Mouse (Mus musculus): ENCODE measurements around the gene Trp63.
"Not testable (repeated sequence)": the region's sequence is repeated elsewhere in the genome, so short reads cannot be mapped to it uniquely, and the experiment has no call there.

Gene Trp63

GRCm38 (mm10) chr16:25683531-25684248 is at the start of gene Trp63:
Gene Trp63 (plus strand): TSS chr16:25683763.
- DNase-seq (ENCODE audit: low spot score): no peak

DNA sequence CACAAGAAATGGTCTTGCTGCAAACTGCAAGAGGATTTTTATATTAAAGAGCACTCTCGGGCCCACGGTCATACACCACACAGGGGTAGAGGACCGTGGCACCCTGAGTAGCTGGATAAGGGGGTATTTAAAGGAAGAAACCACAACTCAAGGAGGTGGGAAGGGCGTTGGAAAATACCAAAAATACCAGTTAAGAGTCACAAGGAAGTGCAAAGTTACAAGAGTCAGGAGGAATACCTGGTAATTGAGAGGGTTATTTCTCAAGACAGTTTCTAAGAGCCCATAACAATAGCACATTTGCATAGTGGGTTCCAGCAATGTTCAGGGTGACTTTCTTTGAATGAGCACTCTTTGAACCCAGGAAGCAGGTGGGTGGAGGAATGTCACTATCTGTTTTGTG is 38.8 kb upstream of the Trp63 start:
- not testable (repeated sequence) for DNase-seq (ENCODE audit: low spot score)

DNA sequence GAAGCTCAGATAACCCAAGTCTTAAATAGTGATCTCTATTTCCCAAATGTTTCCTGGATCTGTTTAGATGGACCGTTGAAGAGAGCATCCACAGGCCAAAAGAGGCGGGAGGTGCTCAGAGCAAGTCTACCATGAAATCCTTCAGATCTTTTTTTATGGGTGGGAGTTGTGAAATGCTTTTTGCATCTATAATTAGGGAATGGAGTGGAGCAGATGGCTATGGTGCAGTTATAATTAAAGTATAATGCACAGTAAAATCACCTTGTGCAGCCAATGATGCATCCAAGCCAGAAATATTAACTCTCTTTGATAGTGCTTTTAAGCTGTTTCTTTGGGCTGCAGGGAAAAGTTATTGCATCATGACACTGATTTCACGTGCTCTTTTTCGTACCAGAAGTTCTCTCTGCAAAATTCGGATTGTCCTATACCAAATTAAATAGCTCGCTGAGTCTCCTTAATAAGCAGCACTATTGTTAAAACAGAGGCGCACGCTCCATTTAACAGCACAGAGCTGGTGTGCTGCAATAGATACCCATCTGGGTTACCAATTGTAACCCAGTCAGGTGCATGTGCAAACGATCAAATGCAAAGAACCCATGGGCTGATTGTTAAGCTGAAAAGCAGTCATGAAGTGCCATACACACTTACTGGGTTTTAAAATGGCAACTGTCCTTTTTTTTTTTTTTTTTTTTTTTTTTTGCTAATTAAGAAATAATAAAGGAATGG is 22.9 kb upstream of the Trp63 start:
- no peak for DNase-seq (ENCODE audit: low spot score)

DNA sequence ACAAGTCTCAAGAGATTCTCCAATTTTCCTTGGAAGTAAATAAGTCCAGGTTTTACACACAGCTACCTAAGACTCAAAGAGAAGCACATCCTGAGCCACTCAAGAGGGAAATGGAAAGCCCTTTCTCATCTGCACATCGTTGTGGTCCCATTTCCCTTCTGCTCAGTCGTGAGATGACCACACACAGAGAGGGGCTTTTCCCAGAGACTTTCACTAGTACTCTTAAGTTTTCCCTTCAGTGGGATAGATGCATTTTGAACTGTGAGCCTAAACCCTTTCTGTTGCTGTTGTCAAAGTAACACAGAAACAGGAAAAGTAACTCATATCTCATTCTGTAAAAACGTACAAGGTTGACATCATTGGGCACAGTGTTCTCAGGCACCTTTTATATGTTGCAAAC is 20.4 kb upstream of the Trp63 start:
- no peak for DNase-seq (ENCODE audit: low spot score)

- DNase-seq (ENCODE audit: low spot score): no peak
Observed at GRCm38 (mm10) chr16:25673861-25674440, 9.6 kb upstream of the Trp63 start.

DNA sequence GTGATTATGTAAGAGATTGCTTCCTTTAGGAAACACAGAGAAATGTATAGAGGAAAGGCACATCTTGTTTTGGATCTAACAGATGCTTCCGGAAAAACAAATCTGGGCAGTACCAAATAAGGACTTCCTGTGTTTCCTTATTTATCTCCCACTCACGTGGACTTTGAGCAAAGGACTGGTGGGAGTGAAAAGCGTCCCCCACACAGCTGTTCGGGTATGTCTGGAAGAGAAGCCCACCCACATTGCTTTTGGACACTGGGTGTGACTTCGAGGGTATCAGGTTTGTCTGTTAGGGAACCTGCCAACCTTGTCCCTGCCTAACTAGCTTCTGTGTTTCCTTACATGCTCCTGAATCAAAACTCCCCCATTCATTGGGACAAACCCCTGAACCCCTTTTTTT is 3.2 kb upstream of the Trp63 start:
- no peak for DNase-seq (ENCODE audit: low spot score)

GRCm38 (mm10) chr16:25682533-25682932 is 1.0 kb upstream of the Trp63 start:
- no peak for DNase-seq (ENCODE audit: low spot score)

- DNase-seq (ENCODE audit: low spot score): no peak
Observed at GRCm38 (mm10) chr16:25684572-25684971, 1.0 kb downstream of the Trp63 start.

DNA sequence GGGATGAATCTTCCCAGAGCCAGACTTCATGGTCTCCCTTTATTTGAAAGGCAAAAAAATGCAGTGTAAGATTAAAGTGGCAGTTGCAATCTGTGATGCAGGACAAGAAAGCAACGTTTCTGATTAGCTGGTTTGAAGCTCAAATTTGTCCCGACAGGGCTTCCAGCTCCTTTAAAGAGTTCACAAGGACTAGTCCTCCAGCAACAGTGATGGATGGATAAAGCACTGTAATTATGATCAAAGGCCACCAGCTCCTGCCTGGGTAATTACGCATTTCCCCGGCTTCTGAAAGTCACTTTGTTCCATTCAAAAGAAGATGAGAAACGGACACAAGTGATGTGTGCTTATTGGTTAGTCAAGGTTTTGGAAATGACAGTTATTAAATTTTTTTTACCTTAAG is 7.0 kb downstream of the Trp63 start:
- DNase-seq (ENCODE audit: low spot score): no peak

GRCm38 (mm10) chr16:25701252-25701651 is 17.7 kb downstream of the Trp63 start:
- no peak for DNase-seq (ENCODE audit: low spot score)

DNA sequence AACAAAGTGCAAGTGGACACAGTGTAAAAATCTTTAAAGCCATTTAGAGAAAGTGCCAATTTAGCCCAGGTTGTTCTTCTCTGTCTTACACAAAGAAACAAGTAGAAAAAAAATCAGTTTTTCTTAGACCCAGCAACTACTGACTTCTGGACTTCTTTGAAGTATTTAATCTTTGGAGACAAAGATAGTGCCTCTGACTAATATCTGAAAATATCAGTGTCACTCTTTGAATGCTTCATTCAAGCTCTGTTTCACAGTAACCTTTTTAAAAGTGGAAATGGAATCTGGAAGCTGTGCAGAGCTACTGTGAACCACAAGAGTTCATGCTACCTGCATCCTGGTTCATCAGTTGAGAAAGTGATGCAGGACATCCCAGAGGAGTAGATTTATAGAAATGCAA is 22.7 kb downstream of the Trp63 start:
- no peak for DNase-seq (ENCODE audit: low spot score)

- no peak for DNase-seq (ENCODE audit: low spot score)
Observed at GRCm38 (mm10) chr16:25715790-25716189, 32.2 kb downstream of the Trp63 start.

DNA sequence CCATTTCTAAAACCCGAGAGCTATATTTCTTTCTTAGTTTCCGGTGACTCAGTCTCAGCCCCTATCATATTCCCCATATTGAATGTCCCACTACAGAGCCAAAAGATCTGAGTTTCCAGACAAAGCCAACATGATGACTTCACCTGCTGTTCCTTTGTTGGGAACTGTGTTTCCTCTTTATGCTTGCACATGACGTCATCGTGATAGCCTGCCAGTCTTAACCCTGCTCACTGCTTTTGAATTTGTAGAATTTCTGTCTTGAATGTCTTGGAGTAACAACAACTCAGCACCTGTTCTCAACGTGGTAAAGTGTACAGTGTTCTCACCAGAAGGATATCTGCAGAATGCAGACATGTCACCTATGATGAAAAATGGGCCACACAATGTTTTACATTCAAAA is 39.6 kb downstream of the Trp63 start:
- DNase-seq (ENCODE audit: low spot score): no peak

- DNase-seq (ENCODE audit: low spot score): no peak
Observed at GRCm38 (mm10) chr16:25727001-25727400, 43.4 kb downstream of the Trp63 start.

GRCm38 (mm10) chr16:25727957-25728506 is 44.5 kb downstream of the Trp63 start:
- no peak for DNase-seq (ENCODE audit: low spot score)

DNA sequence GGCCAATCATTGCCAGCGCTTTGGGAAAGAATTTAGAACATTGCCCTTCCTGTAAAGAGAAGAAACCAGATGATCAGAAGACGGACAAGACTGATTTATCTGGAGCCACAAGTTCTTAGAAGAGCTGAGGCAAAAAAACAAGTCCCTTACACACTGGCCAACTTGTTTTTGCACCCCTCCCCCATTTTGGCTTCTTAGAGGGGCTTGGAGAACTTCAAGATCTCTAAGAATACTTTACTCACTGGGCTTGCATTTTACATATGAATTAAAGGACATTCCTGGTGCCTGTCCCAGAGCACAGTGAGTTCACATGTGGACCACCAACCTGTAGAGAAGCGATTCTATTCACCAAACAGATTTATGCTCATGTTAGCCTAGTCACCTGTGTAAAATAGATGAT is 53.3 kb downstream of the Trp63 start:
- no peak for DNase-seq (ENCODE audit: low spot score)

GRCm38 (mm10) chr16:25737623-25738050 is 54.1 kb downstream of the Trp63 start:
- DNase-seq (ENCODE audit: low spot score): no peak

DNA sequence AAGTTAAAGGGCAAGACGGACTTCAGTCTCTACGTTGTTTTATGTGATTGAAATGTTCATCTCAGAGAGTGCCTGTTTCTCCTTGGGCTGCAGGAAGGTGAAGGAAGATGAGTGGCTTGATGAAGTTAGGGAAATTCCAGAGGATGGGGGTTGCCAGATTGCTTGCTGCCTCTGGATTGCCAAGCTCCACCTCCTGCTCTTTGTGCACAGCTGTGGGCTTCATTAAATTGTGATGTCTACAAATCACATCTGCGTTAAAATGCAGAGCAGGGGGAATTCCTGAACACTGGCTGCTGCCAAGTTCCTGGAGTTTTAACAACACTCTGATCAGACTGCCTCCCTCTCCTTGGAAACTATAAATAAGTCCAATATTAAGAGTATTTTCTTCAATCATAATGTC is 63.2 kb downstream of the Trp63 start:
- DNase-seq (ENCODE audit: low spot score): no peak

- DNase-seq (ENCODE audit: low spot score): no peak
Observed at GRCm38 (mm10) chr16:25751866-25752265, 68.3 kb downstream of the Trp63 start.

- no peak for DNase-seq (ENCODE audit: low spot score)
Observed at GRCm38 (mm10) chr16:25758108-25758507, 74.5 kb downstream of the Trp63 start.

GRCm38 (mm10) chr16:25765549-25765948 is 82.0 kb downstream of the Trp63 start:
- DNase-seq (ENCODE audit: low spot score): no peak

- no peak for DNase-seq (ENCODE audit: low spot score)
Observed at GRCm38 (mm10) chr16:25774611-25775010, 91.0 kb downstream of the Trp63 start.

DNA sequence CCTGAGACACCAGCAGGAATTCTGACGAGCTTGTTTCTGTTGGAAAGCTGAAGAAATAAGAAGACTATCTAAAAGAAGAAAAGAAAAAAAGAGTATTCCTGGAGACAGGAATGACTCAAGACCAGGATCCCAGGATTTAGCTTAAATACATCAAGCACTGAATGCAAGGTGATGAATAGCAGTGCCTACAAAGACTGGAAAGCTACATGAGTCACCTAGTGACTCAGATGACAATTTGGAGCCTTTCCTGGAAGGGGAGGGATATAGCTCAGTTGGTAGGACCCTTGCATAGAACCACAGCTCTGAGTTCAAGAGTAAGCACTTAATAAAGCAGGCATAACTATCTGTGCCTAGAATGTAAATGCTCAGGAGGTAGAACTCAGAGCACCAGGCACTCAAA is 93.9 kb downstream of the Trp63 start:
- DNase-seq (ENCODE audit: low spot score): no peak
